Mouse (Mus musculus) MEL (cell line): ENCODE measurements around the gene Lrrfip2. TPM values are rescaled to one million over a fixed set of nuclear protein-coding genes. Genes with fewer than 3 reads are reported as not detected.

ENCODE experiments used
- DNase-seq: peaks from one replicate; pipeline ENCODE4 v3.0.0; 2011; ENCODE audit warnings: low read depth, low spot score
- H3K27ac ChIP-seq: 2 replicates; pipeline ENCODE4 v1.5.1; 2012; ENCODE audit warnings: low read depth, mild to moderate bottlenecking, control low read depth, low read length, moderate library complexity; ENCODE audit not compliant: control insufficient read depth
- H3K27me3 ChIP-seq, 2 experiments: fragments of 150-350 bp in 1 of 2; sonication (generic) in 1 of 2; 2 replicates each; pipeline ENCODE4 v1.6.1; 2012; ENCODE audit warnings: low read length in 2 of 2, mild to moderate bottlenecking in 2 of 2, improper control_type of control experiment in 1 of 2, moderate library complexity in 1 of 2; ENCODE audit not compliant: insufficient read depth in 2 of 2, control insufficient read depth in 1 of 2
- H3K36me3 ChIP-seq, 2 experiments: 2 replicates each; pipeline ENCODE4 v1.6.1; 2012 to 2014; ENCODE audit warnings: low read length in 2 of 2, improper control_type of control experiment in 1 of 2, inconsistent platforms in 1 of 2, mild to moderate bottlenecking in 1 of 2; ENCODE audit not compliant: insufficient read depth in 2 of 2, control insufficient read depth in 1 of 2
- H3K4me1 ChIP-seq, 2 experiments: fragments of 150-350 bp in 1 of 2; sonication (generic) in 1 of 2; 2 replicates each; pipeline ENCODE4 v1.6.1; 2012; ENCODE audit warnings: low read length in 2 of 2, improper control_type of control experiment in 1 of 2, mild to moderate bottlenecking in 1 of 2; ENCODE audit not compliant: insufficient read depth in 2 of 2, control insufficient read depth in 1 of 2
- H3K4me3 ChIP-seq, 2 experiments: fragments of 150-350 bp in 1 of 2; sonication (generic) in 1 of 2; 2 replicates each; pipeline ENCODE4 v1.5.1; 2012; ENCODE audit warnings: low read depth in 2 of 2, low read length in 2 of 2, mild to moderate bottlenecking in 2 of 2, moderate library complexity in 2 of 2, control low read depth in 1 of 2, improper control_type of control experiment in 1 of 2; ENCODE audit not compliant: control insufficient read depth in 1 of 2, insufficient read depth in 1 of 2
- H3K79me2 ChIP-seq: 2 replicates; pipeline ENCODE4 v1.6.1; 2012; ENCODE audit warnings: mild to moderate bottlenecking, low read length, moderate library complexity; ENCODE audit not compliant: control insufficient read depth, poor library complexity, insufficient read depth
- H3K9ac ChIP-seq: 2 replicates; pipeline ENCODE4 v1.6.1; 2012; ENCODE audit warnings: low read depth, mild to moderate bottlenecking, control low read depth, low read length, moderate library complexity; ENCODE audit not compliant: control insufficient read depth, poor library complexity, severe bottlenecking
- H3K9me3 ChIP-seq: fragments of 150-350 bp; sonication (generic); replicated peaks from 2 replicates; pipeline ENCODE4 v1.6.1; 2012; ENCODE audit warnings: mild to moderate bottlenecking, low read length, improper control_type of control experiment, moderate library complexity; ENCODE audit not compliant: insufficient read depth
- BHLHE40 ChIP-seq: IDR thresholded peaks from 2 replicates; pipeline ENCODE4 v1.6.1; 2012; ENCODE audit warnings: low read depth, mild to moderate bottlenecking, inconsistent platforms, low read length, improper control_type of control experiment, borderline replicate concordance
- ELF1 ChIP-seq: IDR thresholded peaks from 2 replicates; pipeline ENCODE4 v1.6.1; 2014; ENCODE audit warnings: low read depth, mild to moderate bottlenecking, inconsistent platforms, low read length, improper control_type of control experiment, moderate library complexity
- EP300 ChIP-seq, 2 experiments: IDR thresholded peaks; 2 replicates each; pipeline ENCODE4 v1.6.1; 2011; ENCODE audit warnings: improper control_type of control experiment in 2 of 2, low read length in 2 of 2, low read depth in 1 of 2, mild to moderate bottlenecking in 1 of 2
- ETS1 ChIP-seq: IDR thresholded peaks from 2 replicates; pipeline ENCODE4 v1.6.1; 2012; ENCODE audit warnings: low read depth, mild to moderate bottlenecking, inconsistent platforms, low read length, improper control_type of control experiment, moderate library complexity
- HCFC1 ChIP-seq: IDR thresholded peaks from 2 replicates; pipeline ENCODE4 v1.6.1; 2012; ENCODE audit warnings: low read depth, mild to moderate bottlenecking, inconsistent platforms, low read length, improper control_type of control experiment, moderate library complexity
- JUND ChIP-seq: IDR thresholded peaks from 2 replicates; pipeline ENCODE4 v1.6.1; 2011; ENCODE audit warnings: low read depth, mild to moderate bottlenecking, improper control_type of control experiment, low read length
- KAT2A ChIP-seq: conservative IDR thresholded peaks from 2 replicates; pipeline ENCODE4 v1.6.1; 2012; ENCODE audit warnings: low read depth, low read length, improper control_type of control experiment, inconsistent platforms
- MAX ChIP-seq: IDR thresholded peaks from 2 replicates; pipeline ENCODE4 v1.6.1; 2011; ENCODE audit warnings: low read length, improper control_type of control experiment
- MAZ ChIP-seq: IDR thresholded peaks from 2 replicates; pipeline ENCODE4 v1.6.1; 2012; ENCODE audit warnings: low read depth, mild to moderate bottlenecking, inconsistent platforms, low read length, improper control_type of control experiment
- MXI1 ChIP-seq: IDR thresholded peaks from 2 replicates; pipeline ENCODE4 v1.6.1; 2011; ENCODE audit warnings: mild to moderate bottlenecking, low read depth, low read length, improper control_type of control experiment
- MYB ChIP-seq: IDR thresholded peaks from 2 replicates; pipeline ENCODE4 v1.6.1; 2011; ENCODE audit warnings: mild to moderate bottlenecking, low read depth, low read length, improper control_type of control experiment
- MYC ChIP-seq: IDR thresholded peaks from 2 replicates; pipeline ENCODE4 v1.6.1; 2011; ENCODE audit warnings: low read depth, mild to moderate bottlenecking, low read length, improper control_type of control experiment, moderate library complexity
- NELFE ChIP-seq: IDR thresholded peaks from 2 replicates; pipeline ENCODE4 v1.6.1; 2011; ENCODE audit warnings: low read depth, low read length, improper control_type of control experiment
- NRF1 ChIP-seq: IDR thresholded peaks from 2 replicates; pipeline ENCODE4 v1.6.1; 2014; ENCODE audit warnings: low read depth, mild to moderate bottlenecking, inconsistent platforms, low read length, improper control_type of control experiment, moderate library complexity; ENCODE audit not compliant: poor library complexity, insufficient read depth, severe bottlenecking
- POLR2AphosphoS2 ChIP-seq: IDR thresholded peaks from 2 replicates; pipeline ENCODE4 v1.6.1; 2011; ENCODE audit warnings: low read length, improper control_type of control experiment
- RAD21 ChIP-seq: IDR thresholded peaks from 2 replicates; pipeline ENCODE4 v1.6.1; 2011; ENCODE audit warnings: mild to moderate bottlenecking, low read depth, low read length, improper control_type of control experiment
- RCOR1 ChIP-seq: IDR thresholded peaks from 2 replicates; pipeline ENCODE4 v1.6.1; 2012; ENCODE audit warnings: low read depth, mild to moderate bottlenecking, inconsistent platforms, low read length, improper control_type of control experiment
- SMC3 ChIP-seq: IDR thresholded peaks from 2 replicates; pipeline ENCODE4 v1.6.1; 2011; ENCODE audit warnings: low read depth, low read length, improper control_type of control experiment
- TAL1 ChIP-seq: IDR thresholded peaks from 2 replicates; pipeline ENCODE4 v1.6.1; 2012; ENCODE audit warnings: mild to moderate bottlenecking, inconsistent platforms, low read length, moderate library complexity, mixed read lengths
- TBP ChIP-seq: IDR thresholded peaks from 2 replicates; pipeline ENCODE4 v1.8.0; 2011; ENCODE audit warnings: low read depth, low read length, improper control_type of control experiment
- UBTF ChIP-seq: IDR thresholded peaks from 2 replicates; pipeline ENCODE4 v1.6.1; 2012; ENCODE audit warnings: low read depth, mild to moderate bottlenecking, inconsistent platforms, low read length, improper control_type of control experiment, moderate library complexity, borderline replicate concordance; ENCODE audit not compliant: insufficient read depth
- USF1 ChIP-seq: IDR thresholded peaks from 2 replicates; pipeline ENCODE4 v1.6.1; 2014; ENCODE audit warnings: low read depth, mild to moderate bottlenecking, inconsistent platforms, low read length, improper control_type of control experiment, moderate library complexity
- ZKSCAN1 ChIP-seq: IDR thresholded peaks from 2 replicates; pipeline ENCODE4 v1.6.1; 2012; ENCODE audit warnings: low read depth, mild to moderate bottlenecking, inconsistent platforms, low read length, improper control_type of control experiment, moderate library complexity
- ZNF384 ChIP-seq: IDR thresholded peaks from 2 replicates; pipeline ENCODE4 v1.6.1; 2012; ENCODE audit warnings: low read depth, mild to moderate bottlenecking, inconsistent platforms, low read length, improper control_type of control experiment
- polyA plus RNA-seq, 2 experiments: library from polyadenylated mRNA; stranded (reverse) in 1 of 2; unstranded in 1 of 2; fragments of >175 nt in 1 of 2; fragments of >200 nt in 1 of 2; gene quantifications; 2 replicates each; pipeline versions ENCODE4 v1.2.1 to v1.2.4; 2012; ENCODE audit warnings: low replicate concordance in 2 of 2, low read depth in 1 of 2; ENCODE audit not compliant: insufficient read length in 2 of 2, insufficient read depth in 1 of 2, missing spikeins in 1 of 2
- total RNA-seq: library from RNA; depleted of rRNA; stranded (reverse); fragments of 300-350 nt; gene quantifications from 2 replicates; pipeline ENCODE4 v1.2.3, GENCODE M21; 2012

The Lrrfip2 gene
- total and polyA plus RNA-seq, 3 experiments: 26.0 to 42.7 TPM; not detected in 1

GRCm38 (mm10) chr9:111261356-111261755 is 144.0 kb downstream of the Lrrfip2 start:
- Histone ChIP-seq H3K9ac (no peak overlapping the region), H3K27me3 (no peaks in the 10 kb centered on the region), H3K79me2 (no peaks in the 10 kb centered on the region), H3K27ac (no peak overlapping the region), H3K4me3 (no peak overlapping the region), H3K36me3 (peaks cover 0 to 10% of the 10 kb centered on the region in 2 experiments; a peak in 2 of 4 replicates), H3K4me1 (no peaks in the 10 kb centered on the region), H3K9me3 (no peaks in the 10 kb centered on the region)
- no peak for DNase-seq
- no peak for TF ChIP-seq MAZ
- no peak for TF ChIP-seq ZNF384
- TF ChIP-seq RCOR1: no peak
- TF ChIP-seq KAT2A: no peak
- TF ChIP-seq ETS1: no peak
- no peak for TF ChIP-seq USF1
- TF ChIP-seq MAX: no peak
- no peak for TF ChIP-seq MYB
- TF ChIP-seq MYC: no peak
- no peak for TF ChIP-seq JUND
- TF ChIP-seq TAL1: no peak
- no peak for TF ChIP-seq HCFC1
- no peak for TF ChIP-seq EP300 (IDR thresholded peaks at IDR 0.05; ENCODE audit: low read depth in 1 of 2, low read length in 2 of 2)
- TF ChIP-seq BHLHE40: no peak
- no peak for TF ChIP-seq MXI1
- TF ChIP-seq SMC3: no peak
- no peak for TF ChIP-seq NELFE
- TF ChIP-seq ELF1: no peak

GRCm38 (mm10) chr9:111267998-111268397 is 150.6 kb downstream of the Lrrfip2 start:
- H3K4me3 ChIP-seq: no peak overlapping the region
- TF ChIP-seq MAZ: no peak
- TF ChIP-seq ELF1: no peak
- TF ChIP-seq ETS1: no peak
- no peak for TF ChIP-seq NELFE
- TF ChIP-seq TBP: no peak
- no peak for TF ChIP-seq TAL1
- no peak for TF ChIP-seq NRF1
- TF ChIP-seq UBTF: no peak
- no peak for TF ChIP-seq SMC3
- no peak for TF ChIP-seq ZKSCAN1
- TF ChIP-seq RAD21: no peak
- no peak for TF ChIP-seq ZNF384
- TF ChIP-seq JUND: no peak
- TF ChIP-seq POLR2AphosphoS2: no peak
- TF ChIP-seq, all 39 proteins: peak for 0
- peaks cover 6 to 13% of the 10 kb centered on the region in 2 experiments for H3K36me3 ChIP-seq
- no peak for DNase-seq
- H3K27me3 ChIP-seq: no peaks in the 10 kb centered on the region
- peaks cover 26% of the 10 kb centered on the region for H3K79me2 ChIP-seq
- H3K4me1 ChIP-seq: peaks cover 0 to 2% of the 10 kb centered on the region in 2 experiments; a peak in 1 of 4 replicates
- H3K9ac ChIP-seq: no peak overlapping the region
- H3K27ac ChIP-seq: no peak overlapping the region; the same call in 1 of the 2 replicates
- H3K9me3 ChIP-seq: no peaks in the 10 kb centered on the region
